Mouse (Mus musculus): ENCODE data around the gene Fam117b.

DNA sequence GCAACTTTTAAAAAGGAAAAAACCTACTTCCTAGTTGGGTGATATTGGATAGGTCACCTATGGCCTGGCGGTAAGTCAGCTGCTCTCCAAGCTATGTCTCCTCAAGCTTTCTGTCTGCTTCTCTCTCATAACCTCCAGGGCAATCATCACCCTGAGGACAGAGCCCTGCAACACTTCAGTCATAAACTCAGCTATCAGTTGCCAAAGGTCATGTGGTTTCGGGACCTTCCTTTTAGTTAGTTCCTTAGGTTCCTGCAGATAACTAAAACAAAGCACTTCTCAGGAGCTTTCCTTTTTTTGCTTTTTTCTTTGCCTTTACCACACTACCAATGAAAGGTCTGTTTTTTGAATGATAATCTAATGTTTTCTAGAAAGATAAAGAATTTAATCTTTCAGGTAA, 13.1 kb upstream of the Fam117b start:
- no peak for TF ChIP-seq EP300 (IDR thresholded peaks at IDR 0.05; ENCODE audit: low read length)
- TF ChIP-seq CTCF (conservative IDR thresholded peaks at IDR 0.05 in 1 of 2, IDR thresholded peaks at IDR 0.05 in 1 of 2; ENCODE audit: low read depth in 2 of 2, low read length in 2 of 2) = no peak
- TF ChIP-seq NELFE (IDR thresholded peaks at IDR 0.05; ENCODE audit: low read depth, low read length) = no peak
- TF ChIP-seq USF1 (IDR thresholded peaks at IDR 0.05; ENCODE audit: low read depth, low read length) = no peak
